Mouse (Mus musculus) CD8-positive naive resting alpha-beta T cell, adult 2 months (primary cell): ENCODE measurements around the gene Pfdn4.
"Not testable (repeated sequence)": the region's sequence is repeated elsewhere in the genome, so short reads cannot be mapped to it uniquely, and the experiment has no call there.

Source experiments
- DNase-seq, 2 experiments: peaks; one replicate each; pipeline ENCODE4 v3.0.0; 2022; ENCODE audit warnings: low read depth in 2 of 2, low spot score in 2 of 2

Gene Pfdn4

DNA sequence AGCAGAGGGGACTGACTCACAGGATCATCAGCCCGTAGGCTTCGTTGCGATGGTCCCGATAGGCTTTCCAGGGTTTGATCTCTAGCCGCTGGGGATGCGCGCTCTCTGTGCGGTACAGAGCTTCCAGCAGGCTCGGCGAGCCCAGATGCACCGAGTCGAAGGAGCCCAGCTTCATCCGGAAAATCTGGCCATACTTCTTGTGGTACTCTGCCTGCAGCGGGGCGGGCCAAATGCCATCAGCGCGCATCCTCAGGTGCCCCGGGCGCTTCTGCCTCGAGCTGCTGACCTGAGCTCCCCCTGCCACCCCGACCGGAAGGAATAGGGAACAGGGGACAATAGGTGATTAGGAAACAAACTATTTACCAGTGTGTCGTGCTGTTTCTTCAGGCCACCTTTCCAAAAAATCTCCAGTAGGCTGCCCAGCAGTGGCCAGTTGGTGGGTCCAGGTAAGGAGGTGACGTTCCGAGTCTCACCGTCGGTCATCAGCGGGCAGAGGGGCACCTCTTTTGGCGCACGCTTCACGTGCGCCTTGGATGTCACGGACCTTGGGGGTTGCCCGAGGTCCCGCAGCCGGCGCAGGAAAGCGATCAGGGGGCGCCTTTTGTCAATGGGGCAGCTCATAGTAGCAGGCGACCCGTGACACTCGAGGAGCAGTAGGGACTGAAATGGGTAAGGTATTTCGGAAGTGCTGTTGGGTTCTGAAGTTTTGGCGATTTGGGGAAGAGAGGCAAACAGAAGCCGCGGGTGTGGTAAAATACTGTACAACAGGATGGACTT is at the start of gene Pfdn4:
Gene Pfdn4, plus strand, starts transcription at position 275 of the 777 bp plus-strand sequence.
- no peak for DNase-seq

DNA sequence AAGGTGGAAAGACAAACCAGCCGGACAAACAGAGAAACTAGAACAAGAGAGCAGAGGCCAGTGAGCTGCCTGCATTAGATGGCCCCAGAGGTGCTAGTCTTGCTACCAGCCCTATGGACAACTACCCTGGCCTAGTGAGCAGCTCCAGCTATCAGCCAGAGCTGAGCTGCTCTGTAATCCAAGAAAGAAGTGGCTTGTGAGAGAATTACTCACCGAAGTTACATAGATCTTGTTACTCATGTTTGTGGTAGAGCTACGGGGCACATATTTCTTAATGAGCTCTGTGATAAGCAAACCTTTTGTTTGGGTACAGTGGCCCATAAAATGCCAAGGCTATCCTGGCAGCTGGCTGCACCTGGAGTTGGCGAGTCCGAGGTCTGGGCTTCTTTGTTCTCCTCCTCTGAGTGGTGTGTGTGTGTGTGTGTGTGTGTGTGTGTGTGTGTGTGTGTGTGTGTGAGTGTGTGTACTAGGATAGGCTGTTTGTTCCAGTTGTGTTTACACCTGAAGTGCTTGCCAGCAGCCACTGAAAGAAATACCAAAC is 49.3 kb upstream of the Pfdn4 start:
- DNase-seq, result no peak

DNA sequence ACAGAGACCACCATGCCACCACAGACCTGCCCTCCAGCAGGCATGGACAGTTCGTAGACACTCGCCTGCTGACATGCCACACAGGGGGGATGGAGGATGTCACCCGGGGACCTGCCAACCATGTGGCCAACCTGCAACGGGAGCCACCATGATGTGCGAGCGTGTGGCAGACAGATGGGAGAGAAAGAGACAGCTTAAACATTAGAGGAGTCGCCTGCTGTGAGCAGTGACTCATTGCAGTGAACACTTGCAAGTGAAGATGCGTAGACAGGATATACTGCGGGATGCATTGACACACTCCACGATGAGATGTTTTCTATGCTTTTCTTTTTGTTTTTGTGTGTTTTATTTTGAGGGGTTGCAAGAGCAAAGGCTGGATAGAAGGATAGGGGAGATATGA is 48.6 kb upstream of the Pfdn4 start:
- DNase-seq, result no peak

DNA sequence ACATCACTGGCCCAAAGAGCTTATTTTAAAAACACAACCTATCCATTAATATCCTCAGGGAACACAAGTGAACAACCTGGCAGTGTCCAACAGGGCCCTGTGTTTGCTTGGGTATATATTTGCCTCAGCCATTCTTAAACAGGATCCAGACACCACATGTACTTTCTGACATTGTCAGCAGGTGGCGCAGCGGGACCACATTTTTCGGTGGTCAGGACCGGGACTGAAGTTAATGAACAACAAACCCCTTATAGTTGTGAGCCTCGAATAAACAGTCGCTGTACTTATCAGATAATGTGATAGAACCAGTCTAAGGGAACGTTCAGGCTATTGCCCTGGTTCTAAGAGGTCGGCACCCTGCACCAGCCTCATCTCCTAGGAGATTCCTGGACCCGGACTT is 45.3 kb upstream of the Pfdn4 start:
- DNase-seq, result peak; percentile 45 to 53

DNA sequence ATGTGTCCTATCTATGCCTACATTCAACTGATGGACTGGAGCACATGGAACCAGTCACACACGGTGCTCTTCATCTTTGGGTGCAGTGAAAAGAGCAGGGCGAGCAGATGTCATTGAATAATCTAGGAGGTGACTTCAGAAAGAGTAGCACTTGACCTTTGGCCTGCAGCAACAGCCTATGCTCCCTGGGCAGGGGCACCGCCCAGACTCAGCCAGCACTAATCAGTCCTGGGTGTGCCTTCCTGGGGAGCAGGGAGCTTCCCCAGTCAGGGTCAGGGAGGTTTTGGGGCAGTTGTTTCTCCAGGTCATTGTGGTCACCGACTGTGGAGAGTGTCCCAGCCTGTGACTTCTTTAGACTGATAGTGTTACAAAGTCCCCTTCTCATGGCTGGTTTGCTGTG is 42.4 kb upstream of the Pfdn4 start:
- DNase-seq, result not testable (repeated sequence)

DNA sequence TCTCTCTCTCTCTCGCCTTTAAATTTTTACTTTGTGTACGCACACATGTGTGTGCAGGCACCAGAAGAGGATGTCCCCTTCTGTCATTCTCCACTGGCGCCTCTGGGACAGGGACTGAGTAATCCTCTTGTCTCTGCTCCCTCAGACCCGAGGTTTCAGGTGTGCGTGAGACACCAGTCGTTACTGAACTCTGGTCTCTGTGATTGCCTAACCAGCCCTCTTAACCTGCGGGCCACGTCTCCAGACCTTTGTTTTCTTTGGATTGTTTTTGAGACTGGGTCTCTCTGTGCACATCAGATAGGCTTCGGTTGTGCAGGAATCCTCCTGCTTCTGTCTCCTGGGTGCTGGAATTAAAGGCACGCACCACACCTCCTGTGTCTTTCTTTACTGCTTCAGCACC is 37.0 kb upstream of the Pfdn4 start:
- DNase-seq, result no peak

DNA sequence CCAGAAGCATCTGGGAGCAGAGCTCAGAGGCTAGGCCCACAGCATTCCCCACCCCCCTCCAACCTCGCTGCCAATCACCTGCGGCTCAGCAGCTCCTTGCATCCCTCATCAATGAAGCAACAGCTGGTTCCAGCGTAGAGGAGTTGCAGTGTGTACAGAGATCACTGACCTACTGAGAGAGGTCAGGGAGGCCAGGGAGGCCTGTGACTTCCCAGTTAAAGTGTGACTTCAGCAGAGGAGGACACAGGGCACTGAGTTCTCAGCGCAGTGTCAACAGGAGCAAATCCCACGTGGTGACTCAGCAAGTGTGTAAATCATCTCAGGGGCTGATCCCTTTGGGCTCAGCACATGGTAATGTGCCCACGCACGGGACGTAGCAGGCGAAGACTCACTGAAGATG is 36.4 kb upstream of the Pfdn4 start:
- no peak for DNase-seq

DNA sequence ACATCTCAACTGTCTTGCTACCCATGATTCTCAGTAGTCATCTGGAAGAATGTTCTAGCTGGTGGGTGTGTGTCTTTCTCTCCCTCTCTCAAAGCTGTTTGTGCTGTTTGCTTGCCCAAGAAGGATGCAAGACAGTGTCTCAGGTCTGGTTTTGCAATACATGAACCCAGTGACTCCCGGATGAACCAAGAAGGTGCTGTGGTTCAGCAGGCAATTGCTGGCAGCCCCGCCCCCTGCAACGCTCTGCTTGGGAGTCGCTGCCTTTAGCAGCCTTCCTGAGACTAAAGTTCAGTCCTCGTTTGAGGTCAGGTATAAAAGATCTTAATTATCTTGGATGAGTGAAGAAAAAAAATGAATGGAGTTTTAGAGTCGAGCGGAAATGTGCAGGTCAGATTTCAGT is 34.6 kb upstream of the Pfdn4 start:
- no peak for DNase-seq

DNA sequence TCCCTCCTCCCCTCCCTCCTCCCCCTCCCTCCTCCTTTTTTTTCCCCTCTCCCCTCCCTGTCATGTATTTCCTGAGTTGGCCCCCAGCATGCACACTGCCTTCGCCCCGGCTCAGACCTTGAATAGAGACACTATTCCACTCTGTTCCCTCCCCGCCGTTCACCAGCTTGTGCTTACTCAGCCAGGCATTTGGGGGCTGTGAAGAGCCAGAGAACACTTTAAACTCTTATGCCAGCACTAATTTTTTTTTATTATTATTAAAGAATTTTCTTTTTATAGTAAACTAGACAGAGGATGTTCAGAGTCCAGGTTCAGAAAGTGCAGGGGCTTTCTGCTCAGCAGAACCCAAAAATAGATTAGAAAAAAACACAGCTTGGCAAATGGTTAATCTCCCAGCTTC is 31.4 kb upstream of the Pfdn4 start:
- no peak for DNase-seq

DNA sequence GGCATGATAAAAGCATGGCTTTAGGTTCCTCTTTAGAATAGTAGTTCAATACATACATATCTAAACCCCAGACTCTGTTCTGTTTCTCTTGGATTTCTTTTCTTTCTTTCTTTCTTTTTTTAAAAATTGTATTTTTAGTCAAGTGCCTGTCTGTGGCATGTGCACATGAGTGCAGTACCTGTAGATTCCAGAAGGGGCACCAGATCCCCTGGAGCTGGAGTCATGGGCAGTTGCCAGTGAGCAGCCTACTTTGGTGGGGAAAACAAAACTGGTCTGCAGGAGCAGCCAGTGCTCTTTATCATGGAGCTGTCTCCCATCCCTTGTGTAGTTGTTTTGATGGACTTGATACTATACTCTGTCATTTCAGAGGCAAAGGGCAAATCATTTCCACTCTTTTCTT is 28.2 kb upstream of the Pfdn4 start:
- no peak for DNase-seq

DNA sequence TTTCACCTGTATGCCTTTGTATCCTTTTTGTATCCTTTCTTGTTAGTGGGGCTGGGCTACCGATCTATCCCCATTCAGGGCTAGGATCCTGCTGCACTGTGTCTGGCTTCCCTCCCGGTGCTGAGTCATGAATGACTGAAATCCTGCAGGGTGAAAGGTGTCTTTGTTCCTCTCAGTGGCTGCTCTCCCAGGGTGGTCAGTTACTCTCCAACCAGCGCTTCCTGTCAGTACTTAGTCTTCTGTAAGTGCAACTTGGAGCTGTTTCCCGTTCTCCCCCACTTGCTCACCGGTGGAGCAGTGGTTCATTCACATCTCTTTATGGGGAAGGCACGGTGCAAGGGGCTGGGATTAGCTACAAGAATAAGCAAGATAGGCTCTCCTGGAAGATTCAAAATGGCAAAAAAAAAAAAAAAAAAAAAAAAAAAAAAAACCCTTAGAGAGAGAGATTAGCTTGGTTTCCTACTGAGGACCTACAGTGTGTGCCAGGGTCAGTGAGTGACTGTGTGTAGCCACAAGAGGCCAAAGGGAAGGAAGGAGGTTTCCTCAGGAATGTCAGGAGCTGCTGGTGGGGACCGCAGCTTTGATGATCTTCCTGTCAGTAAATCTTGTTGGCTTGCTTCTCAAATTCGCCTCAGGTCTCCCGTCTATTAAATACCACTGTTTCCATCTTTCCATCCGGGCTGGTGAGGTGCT is 26.5 kb upstream of the Pfdn4 start:
- no peak for DNase-seq

DNA sequence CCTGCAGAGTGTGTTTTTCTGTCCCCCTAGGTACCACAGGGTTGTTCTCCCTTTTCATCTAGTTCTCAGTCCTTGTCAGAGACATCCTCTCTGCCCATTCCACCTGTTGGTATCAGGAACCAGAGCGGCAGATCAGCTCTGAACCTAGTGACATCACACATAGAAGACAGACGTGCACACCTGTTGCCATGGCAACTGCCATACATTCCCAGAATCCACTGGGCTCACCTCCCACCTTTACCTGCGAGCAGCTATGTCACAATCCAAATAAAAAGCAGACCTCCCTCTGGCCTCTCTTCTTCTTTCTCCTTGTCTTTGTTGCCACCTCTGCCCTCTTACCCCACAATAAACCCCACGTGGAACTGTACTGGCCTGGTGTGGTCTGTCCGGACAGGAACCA is 25.6 kb upstream of the Pfdn4 start:
- no peak for DNase-seq

DNA sequence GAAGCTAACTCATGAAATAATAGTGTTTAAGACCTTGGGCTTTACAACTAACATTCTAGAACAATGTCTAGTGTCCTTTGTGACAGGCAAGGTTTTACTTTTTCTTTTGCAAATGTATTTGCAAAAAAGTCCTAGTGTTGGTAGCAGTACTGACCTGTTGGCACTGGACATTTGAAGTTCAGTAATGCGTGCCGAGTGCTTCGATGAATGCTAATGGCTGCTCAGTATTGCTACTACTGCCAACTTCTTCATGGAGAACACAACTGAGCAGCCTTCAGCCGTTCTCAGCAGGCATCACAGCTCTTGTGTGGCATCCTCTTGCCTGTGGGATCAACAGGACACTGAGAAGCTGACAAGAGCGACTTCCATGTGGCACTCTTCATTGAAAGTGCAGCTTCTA is 22.1 kb upstream of the Pfdn4 start:
- no peak for DNase-seq

DNA sequence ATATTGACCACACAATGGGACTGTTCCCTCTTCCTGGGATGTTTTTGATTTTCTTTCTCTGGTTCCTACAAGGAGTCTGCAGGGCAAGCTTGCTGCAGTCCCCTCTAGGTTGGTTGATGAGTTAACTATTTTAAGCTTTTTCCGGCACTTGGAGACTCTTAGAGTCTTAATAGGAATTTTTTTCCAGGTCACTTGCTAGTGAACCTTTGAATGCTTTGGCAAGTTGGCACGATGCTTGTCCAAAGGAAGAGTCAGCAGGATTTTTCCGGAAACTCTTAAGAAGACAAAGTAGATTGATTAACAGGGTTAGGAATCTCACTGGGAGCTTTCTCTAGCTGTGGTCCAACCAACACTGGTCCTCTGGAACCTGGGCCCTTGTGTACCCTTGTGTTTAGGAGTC is 21.1 kb upstream of the Pfdn4 start:
- no peak for DNase-seq

DNA sequence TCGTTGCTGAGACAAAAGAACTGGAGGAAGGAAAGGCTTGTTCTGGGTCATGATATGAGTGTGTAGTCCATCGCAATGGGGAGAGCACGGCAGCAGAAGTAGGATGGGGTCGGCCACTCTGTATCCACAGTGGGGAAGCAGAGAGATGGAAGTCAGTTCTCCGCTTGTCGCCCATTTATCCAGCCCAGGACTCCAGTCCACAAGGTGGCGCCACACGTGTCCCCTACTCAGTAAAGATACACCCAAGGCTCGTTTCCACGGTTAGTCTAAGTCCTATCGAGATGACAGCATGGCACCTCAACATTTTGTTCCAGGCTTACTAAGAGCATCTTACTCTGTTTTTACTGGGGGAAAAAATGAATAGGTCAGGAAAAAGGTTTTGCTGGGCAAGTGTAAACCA is 20.0 kb upstream of the Pfdn4 start:
- peak in 1 of 2 experiments; percentile 11 for DNase-seq

DNA sequence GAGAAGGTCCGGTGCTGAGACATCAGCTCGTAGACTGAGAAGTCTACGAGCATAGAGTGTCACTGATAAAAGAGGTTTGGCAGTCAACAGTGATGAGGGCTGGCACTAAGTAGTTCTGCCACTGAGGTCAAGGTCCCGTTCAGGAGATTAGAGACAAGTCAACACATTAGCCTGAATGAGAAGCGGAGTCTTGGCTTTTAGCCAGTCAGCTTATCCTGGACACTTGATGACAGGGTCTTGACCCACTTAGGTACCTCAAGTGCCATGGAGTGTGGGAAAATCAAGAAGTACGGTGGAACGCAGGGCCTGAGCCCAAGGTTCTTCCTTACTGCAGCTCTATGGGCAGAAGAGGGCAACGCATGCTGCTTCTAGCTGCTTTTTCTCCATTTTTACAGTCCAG is 19.6 kb upstream of the Pfdn4 start:
- DNase-seq, result no peak

DNA sequence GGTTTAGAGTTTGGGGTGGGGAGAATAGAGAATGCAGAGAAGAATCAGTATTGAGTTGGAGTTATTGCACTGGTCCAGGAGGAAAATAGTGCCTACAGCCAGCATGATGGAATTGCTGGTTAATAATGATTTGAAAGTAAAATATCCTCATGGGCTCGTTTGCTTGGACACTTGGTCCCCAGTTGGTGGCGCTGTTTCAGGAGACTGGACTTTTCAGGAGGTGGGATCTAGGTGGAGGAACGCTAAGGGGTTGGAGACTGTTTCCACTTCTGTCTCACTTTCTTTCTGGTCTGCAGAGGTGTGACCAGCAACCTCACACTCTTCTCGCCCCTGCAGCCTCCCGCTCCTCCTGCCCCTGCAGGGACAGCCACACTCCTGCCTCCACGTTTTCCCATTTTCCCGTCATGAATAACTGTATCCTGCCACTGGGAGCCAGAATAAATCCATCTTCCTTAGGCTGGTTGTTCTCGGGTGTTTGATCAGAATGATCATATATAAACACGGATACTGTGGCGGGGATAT is 14.1 kb upstream of the Pfdn4 start:
- no peak for DNase-seq

DNA sequence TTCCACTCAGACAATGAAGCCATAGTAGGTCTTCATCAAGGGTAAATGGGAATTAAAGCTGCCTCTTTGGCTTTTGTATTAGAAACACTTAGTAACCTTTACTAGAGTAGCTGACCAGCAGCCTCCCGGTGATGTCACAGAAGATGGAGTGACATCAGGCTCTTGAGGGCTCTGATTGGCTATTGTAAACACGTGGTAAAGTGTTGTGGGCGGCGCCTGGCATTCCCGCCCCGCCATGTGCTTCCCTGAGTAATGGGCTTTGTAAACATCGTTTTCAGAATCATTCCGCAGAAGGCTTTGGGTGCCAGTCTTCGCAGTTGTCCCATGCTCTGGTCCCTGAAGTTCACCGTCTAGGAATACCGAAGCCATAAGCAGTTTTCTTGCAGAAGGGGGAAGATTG is 12.3 kb upstream of the Pfdn4 start:
- DNase-seq, result no peak

DNA sequence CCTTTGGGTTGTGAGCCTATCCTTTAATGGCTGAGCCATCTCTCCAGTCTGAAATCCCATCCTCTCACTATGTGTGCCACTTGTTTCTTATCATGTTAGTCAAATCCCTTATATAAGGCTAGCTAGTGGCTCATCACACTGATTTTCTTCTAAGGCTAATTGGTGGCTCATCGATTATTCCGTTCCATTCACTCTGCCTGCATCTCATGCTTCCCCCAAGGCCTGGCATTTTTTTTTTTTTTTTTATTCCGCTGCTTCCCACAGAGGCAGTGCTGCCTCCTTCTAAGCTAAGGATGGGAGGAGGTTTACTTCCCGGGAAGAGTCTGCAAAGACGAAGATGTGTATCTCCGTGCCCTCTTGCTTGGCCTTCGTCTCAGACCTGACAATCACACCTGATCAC is 9.0 kb upstream of the Pfdn4 start:
- DNase-seq, result no peak

DNA sequence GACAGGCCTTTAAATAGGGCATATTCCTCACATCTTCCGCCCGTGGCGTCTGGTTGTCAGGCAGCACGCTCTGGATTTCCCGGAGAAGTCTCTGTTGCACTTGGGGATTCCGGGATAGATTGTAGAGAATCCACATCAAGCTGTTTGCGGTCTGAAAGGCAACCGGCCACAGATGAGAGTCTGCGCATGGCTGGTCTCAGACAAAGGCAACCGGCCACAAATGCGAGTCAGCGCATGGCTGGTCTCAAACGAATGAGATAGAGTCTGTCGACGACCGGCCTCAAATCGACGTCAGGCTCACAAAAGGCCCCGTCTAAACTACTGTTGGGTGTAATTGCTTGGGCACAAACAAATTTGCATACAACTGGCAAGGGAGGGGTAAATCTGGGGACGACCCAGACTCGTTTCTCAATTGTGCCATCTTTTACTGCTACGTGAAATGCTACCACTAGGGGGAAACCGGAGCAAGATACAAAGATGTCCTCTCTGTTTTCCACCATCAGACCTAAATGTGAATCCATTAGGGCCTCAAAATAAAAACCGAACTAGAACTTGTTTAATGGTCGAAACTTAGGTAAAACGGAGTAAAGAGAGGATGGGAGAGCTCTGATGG is 8.2 kb upstream of the Pfdn4 start:
- DNase-seq, result peak in 1 of 2 experiments; percentile 7

DNA sequence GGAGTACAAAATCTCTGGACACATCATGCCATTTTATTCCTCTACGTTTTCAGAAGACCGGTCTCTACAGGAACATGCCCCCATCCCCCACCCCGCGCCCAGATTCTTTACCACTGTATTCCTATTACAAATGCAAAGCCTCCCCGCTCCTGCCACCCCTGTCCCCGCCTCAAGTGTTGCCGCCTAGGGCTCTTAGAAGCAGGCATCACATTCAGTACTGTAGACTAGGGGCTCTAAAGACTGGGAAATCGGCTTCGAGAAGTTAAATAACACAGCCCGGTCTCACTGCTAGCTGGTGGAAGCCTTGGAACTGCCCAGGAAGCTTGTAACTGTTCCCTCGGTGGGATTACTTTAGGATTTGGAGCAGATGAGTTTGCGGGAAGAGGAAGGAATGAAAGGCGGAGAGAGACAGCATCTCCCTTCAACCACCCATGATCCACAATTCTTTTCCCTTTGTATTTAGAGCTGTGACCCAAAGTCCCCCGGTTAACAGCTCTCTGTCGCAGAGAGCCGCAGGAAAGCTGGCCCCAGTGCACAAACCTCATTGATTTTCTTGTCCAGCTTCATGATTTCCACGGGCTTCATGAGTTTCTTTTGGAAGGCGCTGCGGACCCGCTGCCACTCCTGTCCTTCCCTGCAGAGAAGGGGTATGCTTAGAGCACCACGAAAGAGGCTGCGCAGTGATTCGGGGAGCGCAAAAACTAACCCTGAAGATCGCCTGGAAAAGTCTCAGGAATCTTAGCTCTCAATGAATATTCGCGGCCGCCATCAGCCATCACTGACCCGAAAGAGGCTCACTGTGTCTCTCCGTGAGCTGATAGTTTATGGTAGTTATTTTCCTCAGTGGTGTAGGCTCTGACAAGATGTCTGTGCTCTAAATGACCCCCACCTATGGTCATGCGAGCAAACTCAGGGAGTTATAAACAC is 1.2 kb upstream of the Pfdn4 start:
- DNase-seq, result no peak
